Mouse (Mus musculus): ENCODE results near the gene Dnah10. TPM values are rescaled to one million over a fixed set of nuclear protein-coding genes. Genes with fewer than 3 reads are reported as not detected.

Gene Dnah10
- polyA plus RNA-seq, 1 experiment: 0.04 TPM

GRCm38 (mm10) chr5:124729662-124730206 is 4.8 kb downstream of the Dnah10 start:
- Histone ChIP-seq H3K79me3 (ENCODE audit: low read depth) (no peaks in the 10 kb centered on the region), H3K4me3 (ENCODE audit: insufficient read depth, poor library complexity, severe bottlenecking) (no peak overlapping the region), H3K27me3 (ENCODE audit: control insufficient read depth, insufficient read depth, insufficient read length) (no peaks in the 10 kb centered on the region), H3K79me2 (ENCODE audit: control insufficient read depth, insufficient read depth) (no peaks in the 10 kb centered on the region), H3ac (ENCODE audit: control insufficient read depth, insufficient read length, low read depth) (no peak overlapping the region), H3K36me3 (ENCODE audit: control insufficient read depth, insufficient read depth) (no peaks in the 10 kb centered on the region)
- TF ChIP-seq CEBPB (IDR thresholded peaks at IDR 0.05; ENCODE audit: low read depth): no peak
- no peak for TF ChIP-seq FOSL1 (IDR thresholded peaks at IDR 0.05; ENCODE audit: insufficient read depth, low read length, poor library complexity, severe bottlenecking)
- no peak for TF ChIP-seq MYOG (IDR thresholded peaks at IDR 0.05; ENCODE audit: control insufficient read depth, extremely low read depth, insufficient read length)
- no peak for TF ChIP-seq CTCF (IDR thresholded peaks at IDR 0.05; ENCODE audit: control insufficient read depth, insufficient read depth, insufficient read length)
- no peak for TF ChIP-seq MYOD1 (IDR thresholded peaks at IDR 0.05; ENCODE audit: control insufficient read depth, insufficient read length, low read depth)
- no peak for TF ChIP-seq USF1 (IDR thresholded peaks at IDR 0.05; ENCODE audit: low read depth)
- no peak for TF ChIP-seq MAX (IDR thresholded peaks at IDR 0.05)

GRCm38 (mm10) chr5:124733961-124734360 is 9.1 kb downstream of the Dnah10 start:
- Histone ChIP-seq H3K79me2 (ENCODE audit: control insufficient read depth, insufficient read depth) (no peaks in the 10 kb centered on the region), H3K36me3 (ENCODE audit: control insufficient read depth, insufficient read depth) (no peaks in the 10 kb centered on the region), H3K79me3 (ENCODE audit: low read depth) (no peaks in the 10 kb centered on the region), H3ac (ENCODE audit: control insufficient read depth, insufficient read length, low read depth) (no peak overlapping the region), H3K4me3 (ENCODE audit: insufficient read depth, poor library complexity, severe bottlenecking) (no peak overlapping the region), H3K27me3 (ENCODE audit: control insufficient read depth, insufficient read depth, insufficient read length) (no peaks in the 10 kb centered on the region)
- TF ChIP-seq CEBPB (IDR thresholded peaks at IDR 0.05; ENCODE audit: low read depth): no peak
- no peak for TF ChIP-seq MYOD1 (IDR thresholded peaks at IDR 0.05; ENCODE audit: control insufficient read depth, insufficient read length, low read depth)
- no peak for TF ChIP-seq MYOG (IDR thresholded peaks at IDR 0.05; ENCODE audit: control insufficient read depth, extremely low read depth, insufficient read length)
- TF ChIP-seq CTCF (IDR thresholded peaks at IDR 0.05; ENCODE audit: control insufficient read depth, insufficient read depth, insufficient read length): no peak
- no peak for TF ChIP-seq USF1 (IDR thresholded peaks at IDR 0.05; ENCODE audit: low read depth)
- no peak for TF ChIP-seq MAX (IDR thresholded peaks at IDR 0.05)
- TF ChIP-seq FOSL1 (IDR thresholded peaks at IDR 0.05; ENCODE audit: insufficient read depth, low read length, poor library complexity, severe bottlenecking): no peak

- no peaks in the 10 kb centered on the region for H3K79me2 ChIP-seq (ENCODE audit: control insufficient read depth, insufficient read depth)
- H3K79me3 ChIP-seq (ENCODE audit: low read depth): no peaks in the 10 kb centered on the region
- H3K27me3 ChIP-seq (ENCODE audit: control insufficient read depth, insufficient read depth, insufficient read length): no peaks in the 10 kb centered on the region
- H3K36me3 ChIP-seq (ENCODE audit: control insufficient read depth, insufficient read depth): no peaks in the 10 kb centered on the region
- TF ChIP-seq USF1 (IDR thresholded peaks at IDR 0.05; ENCODE audit: low read depth) (no peak), MYOD1 (IDR thresholded peaks at IDR 0.05; ENCODE audit: control insufficient read depth, insufficient read length, low read depth) (no peak), CTCF (IDR thresholded peaks at IDR 0.05; ENCODE audit: control insufficient read depth, insufficient read depth, insufficient read length) (no peak), FOSL1 (IDR thresholded peaks at IDR 0.05; ENCODE audit: insufficient read depth, low read length, poor library complexity, severe bottlenecking) (no peak), MYOG (IDR thresholded peaks at IDR 0.05; ENCODE audit: control insufficient read depth, extremely low read depth, insufficient read length) (no peak), CEBPB (IDR thresholded peaks at IDR 0.05; ENCODE audit: low read depth) (no peak), MAX (IDR thresholded peaks at IDR 0.05) (no peak)
- no peak overlapping the region for H3K4me3 ChIP-seq (ENCODE audit: insufficient read depth, poor library complexity, severe bottlenecking)
- no peak overlapping the region for H3ac ChIP-seq (ENCODE audit: control insufficient read depth, insufficient read length, low read depth)
These were observed 17.2 kb downstream of the Dnah10 start for GRCm38 (mm10) chr5:124741898-124742599.

GRCm38 (mm10) chr5:124743841-124744240 is 19.0 kb downstream of the Dnah10 start:
- TF ChIP-seq MYOG (IDR thresholded peaks at IDR 0.05; ENCODE audit: control insufficient read depth, extremely low read depth, insufficient read length) (no peak), FOSL1 (IDR thresholded peaks at IDR 0.05; ENCODE audit: insufficient read depth, low read length, poor library complexity, severe bottlenecking) (no peak), MYOD1 (IDR thresholded peaks at IDR 0.05; ENCODE audit: control insufficient read depth, insufficient read length, low read depth) (no peak), CTCF (IDR thresholded peaks at IDR 0.05; ENCODE audit: control insufficient read depth, insufficient read depth, insufficient read length) (no peak), CEBPB (IDR thresholded peaks at IDR 0.05; ENCODE audit: low read depth) (no peak), USF1 (IDR thresholded peaks at IDR 0.05; ENCODE audit: low read depth) (no peak), MAX (IDR thresholded peaks at IDR 0.05) (no peak)
- Histone ChIP-seq H3ac (ENCODE audit: control insufficient read depth, insufficient read length, low read depth) (no peak overlapping the region), H3K79me3 (ENCODE audit: low read depth) (no peaks in the 10 kb centered on the region), H3K27me3 (ENCODE audit: control insufficient read depth, insufficient read depth, insufficient read length) (no peaks in the 10 kb centered on the region), H3K79me2 (ENCODE audit: control insufficient read depth, insufficient read depth) (no peaks in the 10 kb centered on the region), H3K4me3 (ENCODE audit: insufficient read depth, poor library complexity, severe bottlenecking) (no peak overlapping the region), H3K36me3 (ENCODE audit: control insufficient read depth, insufficient read depth) (no peaks in the 10 kb centered on the region)

- Histone ChIP-seq H3ac (ENCODE audit: control insufficient read depth, insufficient read length, low read depth) (no peak overlapping the region), H3K36me3 (ENCODE audit: control insufficient read depth, insufficient read depth) (no peaks in the 10 kb centered on the region), H3K4me3 (ENCODE audit: insufficient read depth, poor library complexity, severe bottlenecking) (no peak overlapping the region), H3K27me3 (ENCODE audit: control insufficient read depth, insufficient read depth, insufficient read length) (peaks cover 3% of the 10 kb centered on the region), H3K79me2 (ENCODE audit: control insufficient read depth, insufficient read depth) (no peaks in the 10 kb centered on the region), H3K79me3 (ENCODE audit: low read depth) (no peaks in the 10 kb centered on the region)
- TF ChIP-seq CEBPB (IDR thresholded peaks at IDR 0.05; ENCODE audit: low read depth): no peak
These were observed 21.3 kb downstream of the Dnah10 start for GRCm38 (mm10) chr5:124746220-124746619.

- H3K79me2 ChIP-seq (ENCODE audit: control insufficient read depth, insufficient read depth): no peaks in the 10 kb centered on the region
- no peak overlapping the region for H3ac ChIP-seq (ENCODE audit: control insufficient read depth, insufficient read length, low read depth)
- no peak for TF ChIP-seq MYOD1 (IDR thresholded peaks at IDR 0.05; ENCODE audit: control insufficient read depth, insufficient read length, low read depth)
- no peak for TF ChIP-seq FOSL1 (IDR thresholded peaks at IDR 0.05; ENCODE audit: insufficient read depth, low read length, poor library complexity, severe bottlenecking)
- TF ChIP-seq CTCF (IDR thresholded peaks at IDR 0.05; ENCODE audit: control insufficient read depth, insufficient read depth, insufficient read length): no peak
- TF ChIP-seq CEBPB (IDR thresholded peaks at IDR 0.05; ENCODE audit: low read depth): no peak
- TF ChIP-seq USF1 (IDR thresholded peaks at IDR 0.05; ENCODE audit: low read depth): no peak
- no peak for TF ChIP-seq MAX (IDR thresholded peaks at IDR 0.05)
- TF ChIP-seq MYOG (IDR thresholded peaks at IDR 0.05; ENCODE audit: control insufficient read depth, extremely low read depth, insufficient read length): no peak
- H3K4me3 ChIP-seq (ENCODE audit: insufficient read depth, poor library complexity, severe bottlenecking): no peak overlapping the region
- no peaks in the 10 kb centered on the region for H3K36me3 ChIP-seq (ENCODE audit: control insufficient read depth, insufficient read depth)
- peaks cover 3% of the 10 kb centered on the region for H3K27me3 ChIP-seq (ENCODE audit: control insufficient read depth, insufficient read depth, insufficient read length)
- H3K79me3 ChIP-seq (ENCODE audit: low read depth): no peaks in the 10 kb centered on the region
These were observed 23.4 kb downstream of the Dnah10 start for GRCm38 (mm10) chr5:124748296-124748695.
